Mouse (Mus musculus) gastrocnemius, adult 2 months (tissue): ENCODE measurements around the gene Tbc1d19. TPM values are rescaled to one million over a fixed set of nuclear protein-coding genes. Genes with fewer than 3 reads are reported as not detected.
A peak's percentile ranks its signal among the peaks of the same experiment; 100 is the strongest.

Experiments
- DNase-seq: peaks from one replicate; pipeline ENCODE4 v3.0.0; 2022
- H3K27ac ChIP-seq: fragments of 200-600 bp; 2 replicates; pipeline ENCODE4 v1.8.1; 2022; ENCODE audit warnings: mild to moderate bottlenecking
- H3K4me3 ChIP-seq: fragments of 200-600 bp; 2 replicates; pipeline ENCODE4 v1.8.1; 2022; ENCODE audit warnings: mild to moderate bottlenecking, moderate library complexity
- CTCF ChIP-seq: fragments of 200-600 bp; IDR thresholded peaks from 2 replicates; pipeline ENCODE4 v1.8.1; 2022; ENCODE audit warnings: antibody characterized with exemption, mild to moderate bottlenecking, moderate library complexity
- intact Hi-C: fragments of 180-260 bp; cut with DNase I; formaldehyde crosslinking; loops from one replicate; pipeline ENCODE4 v1.15.1; 2025
- long read RNA-seq, 2 experiments: library from polyadenylated mRNA; stranded (forward); transcript quantifications; one replicate each; pipeline ENCODE4 v2.0.0; 2021
- total RNA-seq, 2 experiments: library from RNA; stranded (reverse); gene quantifications; 2 replicates each; pipeline ENCODE4 v1.2.3; 2021

Tbc1d19 gene
- total RNA-seq, result 10 to 100 TPM; 18.2 to 33.6 TPM
- long read RNA-seq, experiment 1, transcript Tbc1d19-201 (21 exons, 2,273 nt), result major isoform, 7 of 16 reads
- long read RNA-seq, experiment 1, partial matches to known transcripts, result 2 of 16 reads
- long read RNA-seq, experiment 1, other reads (novel, unspliced or antisense), result 7 of 16 reads
- long read RNA-seq, experiment 2, transcript Tbc1d19-201 (21 exons, 2,273 nt), result major isoform, 13 of 18 reads
- long read RNA-seq, experiment 2, partial matches to known transcripts, result 0 of 18 reads
- long read RNA-seq, experiment 2, other reads (novel, unspliced or antisense), result 5 of 18 reads

DNA sequence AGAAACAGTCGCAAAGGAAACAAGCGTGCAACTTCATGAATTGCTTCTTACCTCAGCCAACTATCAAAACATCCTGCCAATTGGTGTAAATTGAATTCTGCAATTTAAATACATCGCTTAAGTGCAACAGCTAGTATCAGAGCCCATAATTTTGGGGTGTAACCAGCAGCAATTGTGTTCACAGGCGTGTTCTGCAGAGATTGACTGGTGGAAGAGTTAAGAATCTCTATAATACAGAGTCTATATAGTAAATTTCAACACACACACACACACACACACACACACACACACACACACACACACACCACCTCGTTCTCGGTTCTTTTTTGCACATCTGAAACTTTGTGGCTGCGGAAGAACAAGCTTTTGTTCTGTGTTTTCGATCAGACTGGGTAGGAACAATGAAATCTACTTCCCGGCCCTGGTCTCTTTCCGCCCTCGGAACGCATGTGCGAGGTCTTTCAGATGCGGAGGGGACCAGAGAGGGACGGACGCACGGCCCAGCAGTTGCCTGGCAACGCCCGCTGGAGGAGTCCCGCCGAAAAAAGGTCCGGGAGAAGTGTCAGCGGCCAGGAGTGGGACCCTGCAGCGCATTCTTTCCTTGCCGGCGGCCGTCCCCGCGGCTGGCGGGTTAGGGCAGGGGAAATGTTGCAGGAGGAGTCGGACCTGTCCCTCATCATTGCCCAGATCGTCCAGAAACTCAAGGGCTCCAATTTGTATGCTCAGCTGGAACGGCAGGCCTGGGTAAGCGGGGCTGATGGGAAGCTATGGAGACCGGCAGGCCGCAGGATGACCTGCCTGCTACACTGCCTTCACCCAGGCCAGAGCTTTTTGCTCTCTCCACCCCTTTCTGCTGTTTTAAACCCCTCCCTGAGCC is at the start of gene Tbc1d19:
Gene Tbc1d19 (plus strand): TSS at position 492 of the 877 bp plus-strand sequence.
- no peak for TF ChIP-seq CTCF
- intact Hi-C loops, result no loop called here
- H3K4me3 ChIP-seq, result peak within 1 kb of the TSS; percentile 97
- peak within 1 kb of the TSS; percentile 85 for H3K27ac ChIP-seq
- peak; percentile 90 for DNase-seq

DNA sequence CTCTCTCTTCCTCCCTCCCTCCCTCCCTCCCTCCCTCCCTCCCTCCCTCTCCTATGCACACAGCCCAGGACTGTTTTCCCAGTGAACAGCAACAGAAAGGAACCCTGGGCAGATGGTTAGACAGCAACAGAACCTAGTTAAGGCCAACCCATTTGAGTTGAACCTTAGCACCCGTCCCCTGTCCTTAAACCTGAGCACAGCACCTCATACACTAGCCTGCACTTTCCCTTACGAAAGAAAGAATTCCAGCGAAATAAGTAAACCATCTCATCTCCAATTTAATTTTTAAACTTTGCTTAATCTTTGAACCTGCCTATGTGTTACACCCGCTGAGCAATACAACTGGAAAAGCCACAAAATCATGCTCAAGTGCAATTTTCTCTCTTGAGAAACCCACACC is 49.5 kb upstream of the Tbc1d19 start:
- no peak for TF ChIP-seq CTCF
- Histone ChIP-seq H3K27ac (no peak overlapping the region), H3K4me3 (no peak overlapping the region)
- DNase-seq, result no peak
- intact Hi-C loops, result no loop called here

DNA sequence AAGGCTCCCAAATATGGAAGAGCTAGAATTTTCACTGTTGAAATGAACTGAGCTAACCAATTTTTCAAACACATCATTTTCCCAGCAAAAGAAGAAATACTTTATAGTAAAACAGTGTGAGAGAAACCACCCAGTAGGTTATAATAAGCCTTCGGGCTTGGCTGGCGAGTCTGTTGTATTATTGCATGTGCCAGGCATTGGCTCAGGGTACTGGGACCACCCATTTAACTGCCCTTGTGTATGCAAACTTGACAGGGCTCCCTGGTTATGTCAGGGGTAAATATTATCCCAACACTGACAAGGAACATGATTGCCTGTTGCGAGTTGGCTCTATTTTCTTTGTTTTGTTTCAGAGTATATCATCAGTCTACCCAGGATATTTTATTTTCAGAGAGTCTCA is 48.5 kb upstream of the Tbc1d19 start:
- intact Hi-C loops, result no loop called here
- TF ChIP-seq CTCF, result no peak
- no peak overlapping the region for H3K4me3 ChIP-seq
- H3K27ac ChIP-seq, result no peak overlapping the region
- DNase-seq, result no peak

DNA sequence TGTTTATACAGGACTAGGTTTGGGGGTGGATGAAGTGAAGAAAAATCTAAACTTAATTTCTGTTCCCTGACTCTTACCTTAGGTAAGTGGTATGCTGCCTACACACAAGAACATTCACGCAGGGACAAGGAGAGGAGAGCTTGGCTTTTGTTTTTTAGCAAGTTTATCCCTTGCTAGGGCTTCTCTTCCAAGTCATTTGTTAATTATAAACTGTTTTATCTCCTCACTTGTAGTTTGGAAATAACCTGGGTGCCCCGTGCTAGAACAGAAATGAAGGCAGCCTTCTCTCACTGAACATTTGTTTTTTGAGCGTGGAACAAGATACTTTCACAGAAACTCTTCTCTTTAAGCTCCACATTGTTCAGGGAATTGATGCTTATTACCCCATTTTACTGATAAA is 48.1 kb upstream of the Tbc1d19 start:
- no peak for TF ChIP-seq CTCF
- H3K27ac ChIP-seq, result no peak overlapping the region
- no peak for DNase-seq
- H3K4me3 ChIP-seq, result no peak overlapping the region
- intact Hi-C loops, result no loop called here

DNA sequence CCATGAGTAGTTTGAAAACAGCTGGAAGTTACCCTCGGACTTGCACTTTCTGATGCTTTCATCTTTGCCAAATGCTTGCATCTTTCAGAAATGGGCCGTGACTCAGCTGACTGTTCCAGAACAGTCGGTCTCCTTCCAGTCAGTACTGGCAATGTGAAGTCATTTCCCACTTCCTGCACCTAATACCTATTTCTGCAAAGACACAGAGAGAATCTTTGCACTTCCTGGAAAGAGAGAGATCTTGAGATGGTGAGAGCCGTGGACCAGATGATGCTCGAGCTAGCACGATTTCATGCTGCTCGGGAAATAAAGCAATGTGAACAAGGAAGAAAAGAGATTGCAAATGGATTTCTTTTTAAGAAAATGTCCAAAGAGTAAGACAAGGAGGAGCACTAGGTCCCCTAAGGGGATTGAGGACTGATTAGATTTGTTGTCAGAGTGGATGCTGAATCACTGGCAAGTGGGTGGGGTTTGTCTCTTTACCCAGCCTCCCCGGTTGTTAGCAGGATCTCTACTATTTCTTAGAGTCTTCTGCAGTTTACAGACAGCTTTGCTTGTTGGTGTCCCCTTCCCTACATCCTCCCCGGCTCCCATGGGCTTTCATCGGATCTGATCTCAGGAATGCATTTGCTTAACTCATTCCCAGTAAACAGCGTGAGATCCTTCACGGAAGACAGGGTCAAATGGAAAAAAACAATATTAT is 24.4 kb upstream of the Tbc1d19 start:
- intact Hi-C loops, result no loop called here
- TF ChIP-seq CTCF, result no peak
- Histone ChIP-seq H3K4me3 (peak overlapping the region; percentile 13; the same call in 1 of the 2 replicates), H3K27ac (peak overlapping the region; percentile 24; the same call in 1 of the 2 replicates)
- peak; percentile 23 for DNase-seq

DNA sequence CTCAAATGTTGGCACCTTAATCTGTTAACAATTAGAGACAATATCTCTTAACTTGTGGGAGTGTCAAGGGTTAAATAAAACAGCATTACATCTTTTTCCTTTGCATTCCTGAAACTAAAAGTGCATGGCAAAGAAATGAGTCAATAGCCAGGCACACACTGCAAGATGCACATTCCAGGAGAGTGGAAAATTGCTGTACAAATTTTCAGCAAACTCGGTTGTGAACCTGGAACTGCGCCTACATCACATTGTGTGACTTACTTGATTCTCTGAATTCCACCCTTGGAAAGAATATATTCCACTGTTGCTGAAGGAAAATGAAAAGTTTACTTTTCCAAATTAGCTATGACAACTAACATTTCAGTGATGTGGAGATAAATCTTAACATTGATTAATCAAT is 8.0 kb upstream of the Tbc1d19 start:
- H3K4me3 ChIP-seq, result no peak overlapping the region
- H3K27ac ChIP-seq, result no peak overlapping the region
- no peak for TF ChIP-seq CTCF
- intact Hi-C loops, result no loop called here
- DNase-seq, result no peak

DNA sequence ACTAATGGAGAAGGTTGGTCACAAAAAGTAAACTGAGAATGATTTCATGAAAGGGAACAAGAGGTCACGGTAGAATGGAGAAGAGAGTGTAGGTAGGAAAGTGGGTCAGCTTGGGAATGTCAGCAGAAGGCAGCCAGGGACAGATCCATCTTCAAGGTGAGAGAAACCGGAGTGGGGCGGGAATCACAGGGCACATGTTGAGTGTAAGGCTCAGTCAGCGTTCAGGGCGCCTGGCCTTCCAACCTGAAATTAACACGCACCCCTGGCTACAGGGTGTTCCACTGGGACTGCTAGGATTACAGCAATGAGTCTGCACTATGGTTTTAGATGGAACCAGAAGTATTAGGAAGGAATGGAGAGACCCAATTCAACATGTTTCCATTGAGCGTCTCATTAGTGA is 10.3 kb downstream of the Tbc1d19 start:
- peak; percentile 88 for DNase-seq
- intact Hi-C loops, result no loop called here
- H3K27ac ChIP-seq, result peak overlapping the region; percentile 82
- TF ChIP-seq CTCF, result no peak
- no peak overlapping the region for H3K4me3 ChIP-seq

DNA sequence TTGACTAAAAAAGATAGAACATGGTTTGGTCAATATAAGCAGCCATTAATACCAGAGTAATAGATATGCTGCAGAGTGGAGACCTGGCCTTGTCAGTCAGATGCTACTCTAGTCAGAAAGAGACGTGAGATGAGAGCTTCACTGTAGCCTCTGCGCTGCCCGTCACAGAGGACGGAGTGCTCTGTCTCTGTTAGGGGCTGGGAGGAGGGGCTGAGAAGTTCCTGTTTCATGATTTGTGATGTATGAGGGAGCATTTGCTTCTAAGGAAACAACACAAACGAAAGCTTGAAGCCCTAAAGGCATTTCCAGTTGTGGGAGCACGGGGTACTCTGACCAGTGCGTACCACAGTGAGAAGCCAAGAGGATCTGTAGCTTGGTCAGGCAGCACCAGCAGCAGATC is 16.5 kb downstream of the Tbc1d19 start:
- Histone ChIP-seq H3K4me3 (no peak overlapping the region), H3K27ac (no peak overlapping the region)
- TF ChIP-seq CTCF, result no peak
- DNase-seq, result no peak
- intact Hi-C loops, result no loop called here

DNA sequence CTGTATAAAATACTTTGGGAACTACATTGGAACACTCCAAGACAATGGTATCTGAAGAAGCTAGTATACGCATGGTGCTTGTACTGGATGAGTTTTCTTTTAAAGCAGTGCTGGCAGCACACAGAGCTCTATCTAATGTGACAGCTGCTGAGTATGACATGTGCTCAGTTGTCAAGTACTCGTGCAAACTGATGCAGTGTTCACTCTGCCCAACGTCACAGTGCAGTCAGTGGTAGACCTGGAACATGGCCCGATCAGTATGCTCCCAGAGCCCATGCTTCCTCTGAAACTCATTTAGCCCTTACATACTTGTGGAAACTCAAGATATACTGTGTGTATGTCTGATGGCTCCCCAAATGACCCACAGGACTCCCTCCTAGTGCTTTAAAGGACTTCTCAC is 25.1 kb downstream of the Tbc1d19 start:
- no peak overlapping the region for H3K27ac ChIP-seq
- no peak for TF ChIP-seq CTCF
- no peak overlapping the region for H3K4me3 ChIP-seq
- intact Hi-C loops, result no loop called here
- DNase-seq, result no peak

DNA sequence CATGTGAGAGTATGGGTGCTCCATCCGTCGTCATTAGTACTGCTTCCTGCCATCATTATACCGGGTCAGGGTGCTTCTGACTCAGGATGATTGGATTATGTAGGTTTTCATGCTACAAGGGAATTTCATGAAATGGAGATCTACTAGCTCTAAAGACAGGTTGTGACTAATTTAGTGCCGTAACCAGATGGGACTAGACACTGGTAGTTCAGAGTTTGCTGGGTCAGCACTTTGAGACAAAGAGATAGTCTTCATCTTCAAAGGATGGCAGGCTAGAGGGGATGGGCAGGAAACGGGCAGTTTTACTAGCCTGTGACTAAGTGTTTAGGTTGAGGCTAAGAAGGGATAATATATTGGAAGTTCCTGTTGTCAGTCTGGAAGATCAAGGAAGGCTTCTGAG is 31.9 kb downstream of the Tbc1d19 start:
- Histone ChIP-seq H3K27ac (no peak overlapping the region), H3K4me3 (no peak overlapping the region)
- intact Hi-C loops, result no loop called here
- no peak for DNase-seq
- TF ChIP-seq CTCF, result no peak

DNA sequence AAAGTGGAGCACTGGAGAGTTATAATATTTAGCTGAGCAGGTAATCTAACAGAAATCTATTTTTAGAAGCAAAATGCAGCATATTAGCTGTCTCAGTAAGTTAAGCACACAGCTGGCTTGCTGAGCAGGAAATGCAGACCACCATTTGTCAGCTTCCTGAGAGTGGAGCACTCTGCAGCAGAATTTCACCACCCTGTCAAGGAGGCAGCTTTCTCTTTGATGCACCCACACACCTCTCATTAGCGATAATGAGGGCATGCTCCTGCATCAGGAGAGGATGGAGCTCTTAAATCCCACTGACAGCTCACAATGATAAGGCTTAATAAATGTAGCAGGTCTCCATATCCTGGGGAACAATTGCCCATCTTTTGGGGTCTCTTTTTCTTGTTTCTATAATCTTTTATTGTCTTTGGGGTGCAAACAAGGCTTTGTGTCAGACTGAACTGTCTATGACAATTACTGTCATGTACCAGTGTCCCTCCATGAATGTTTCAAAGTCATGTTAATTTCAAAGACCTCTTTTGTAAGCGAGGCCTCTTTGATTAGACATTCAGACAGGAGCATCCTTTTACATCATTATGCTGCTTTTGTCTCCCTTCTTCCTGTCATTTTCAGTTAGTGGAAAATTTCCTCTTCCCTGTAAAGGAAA is 39.0 kb downstream of the Tbc1d19 start:
- Histone ChIP-seq H3K4me3 (no peak overlapping the region), H3K27ac (no peak overlapping the region)
- DNase-seq, result no peak
- TF ChIP-seq CTCF, result no peak
- intact Hi-C loops, result no loop called here

DNA sequence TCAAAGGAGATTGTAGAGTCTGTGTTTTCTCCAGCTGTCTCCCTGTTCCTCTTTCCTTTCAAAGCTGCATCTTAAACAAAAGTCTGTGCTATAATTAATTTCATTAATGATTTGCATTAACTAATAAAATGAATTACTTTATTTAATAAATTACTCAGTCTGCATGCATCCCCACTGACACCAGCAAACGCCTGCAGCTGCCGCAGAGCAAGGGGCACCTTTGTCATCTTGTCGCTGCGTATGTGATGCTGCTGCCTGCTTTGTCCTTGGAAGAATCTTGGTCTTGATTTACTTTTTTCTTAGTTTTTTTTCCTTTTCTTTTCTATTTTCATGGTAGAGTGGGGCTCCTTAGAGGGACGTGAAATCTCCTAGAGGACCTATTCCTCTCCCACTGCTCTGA is 43.2 kb downstream of the Tbc1d19 start:
- no peak for DNase-seq
- TF ChIP-seq CTCF, result no peak
- Histone ChIP-seq H3K27ac (no peak overlapping the region), H3K4me3 (no peak overlapping the region)
- intact Hi-C loops, result no loop called here
